8 mouse cellular contexts compared by ENCODE assay signal in the genomic region with DNA sequence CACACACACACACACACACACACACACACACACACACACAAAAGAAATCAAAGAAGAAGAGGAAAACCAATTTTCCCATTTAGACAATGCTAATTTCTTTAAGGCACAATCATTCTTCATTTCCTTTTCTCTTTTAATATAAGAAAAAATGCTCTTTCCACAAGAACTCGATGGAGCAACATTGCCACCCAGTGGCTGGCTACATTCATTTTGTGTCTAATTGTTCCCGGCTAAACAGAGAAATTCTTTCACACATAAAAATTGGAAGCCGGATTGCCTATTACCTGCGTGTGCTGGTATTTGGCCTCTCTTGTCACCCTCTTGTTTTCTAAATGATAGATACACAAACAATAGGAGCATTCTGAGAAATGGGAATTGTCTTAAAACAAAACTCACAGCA.
DNase-seq lines count a peak whose midpoint lies in the region; ATAC-seq and TF ChIP-seq lines count a peak whose summit lies in the region.
"Had no signal": no experiment of that assay in that cellular context is flagged by ENCODE, and none has a peak within 500 bp of the region (broad histone marks: within the 10 kb centered on the region; RNA-seq: fewer than 3 reads in every experiment).

No protein-coding gene starts in this region.

- H3K9me3 ChIP-seq in midbrain, postnatal 0 days (ENCODE audit: low read length): no peaks in the 10 kb centered on the region
- H3K9me3 ChIP-seq: midbrain, embryonic 12.5 days had no signal

- 6% methylated on average over 4 of the region's 4 CpGs for WGBS in midbrain, postnatal 0 days

- H3K27ac ChIP-seq in midbrain, postnatal 0 days (ENCODE audit: low read depth, low read length): peak overlapping the region; percentile 1; the same call in 1 of the 2 replicates
- H3K27ac ChIP-seq: midbrain, embryonic 12.5 days had no signal

- TF ChIP-seq CTCF in midbrain, postnatal 0 days (IDR thresholded peaks at IDR 0.05): peak; percentile 88

- ATAC-seq in midbrain, postnatal 0 days (ENCODE audit: low FRiP score): no peak

- peak; percentile 9 for DNase-seq in thymus, postnatal 4 days
- no peak for DNase-seq in thymus, postnatal 36 days
- DNase-seq in brain, embryonic 18.5 days (ENCODE audit: low read depth, low spot score): peak; percentile 72
- peak; percentile 34 to 70 for DNase-seq in frontal cortex, postnatal 14 days (ENCODE audit: low spot score in 2 of 2)
- DNase-seq in left cerebral cortex, adult 18-20 months (ENCODE audit: low spot score in 2 of 2): peak; percentile 73 to 75
- DNase-seq in midbrain, postnatal 0 days (ENCODE audit: low spot score): peak; percentile 89
- no peak for DNase-seq in spleen, adult 18-20 months

- H3K4me3 ChIP-seq in midbrain, postnatal 0 days (ENCODE audit: low read depth, low read length): no peak overlapping the region
- H3K4me3 ChIP-seq: midbrain, embryonic 12.5 days had no signal

- H3K27me3 ChIP-seq in midbrain, postnatal 0 days (ENCODE audit: insufficient read depth, low read length): no peaks in the 10 kb centered on the region
- H3K27me3 ChIP-seq: midbrain, embryonic 12.5 days had no signal

- no peaks in the 10 kb centered on the region for H3K36me3 ChIP-seq in midbrain, postnatal 0 days (ENCODE audit: insufficient read depth, low read length)
- H3K36me3 ChIP-seq: midbrain, embryonic 12.5 days had no signal

- no peaks in the 10 kb centered on the region for H3K4me1 ChIP-seq in midbrain, postnatal 0 days (ENCODE audit: insufficient read depth, low read length)
- H3K4me1 ChIP-seq: midbrain, embryonic 12.5 days had no signal

- 0 out of 2 replicates have a peak overlapping the region, but pooled peaks have one; percentile 9 for H3K4me2 ChIP-seq in midbrain, postnatal 0 days (ENCODE audit: low read depth, low read length, poor library complexity, severe bottlenecking)
- H3K4me2 ChIP-seq: midbrain, embryonic 12.5 days had no signal

- H3K9ac ChIP-seq in midbrain, postnatal 0 days (replicated peaks; ENCODE audit: low read length, poor library complexity, severe bottlenecking): no peak overlapping the region
- H3K9ac ChIP-seq: midbrain, embryonic 12.5 days had no signal

Comparison
In these comparisons a context has a peak if more than half of its experiments do, and no peak if none do; other contexts are left out.
1. DNase-seq: peak in thymus, postnatal 4 days (single experiment), brain, embryonic 18.5 days (single experiment), frontal cortex, postnatal 14 days (2 of 2), left cerebral cortex, adult 18-20 months (2 of 2) and midbrain, postnatal 0 days (single experiment); none in thymus, postnatal 36 days (0 of 2) and spleen, adult 18-20 months (0 of 2).